Mouse (Mus musculus) c-Kit-positive CD71-positive TER-119-negative erythroid progenitor cells, embryonic 14.5 days (primary cell): Measurements from ENCODE around the gene Rasa4.
A peak's percentile ranks its signal among the peaks of the same experiment; 100 is the strongest.
"Not testable (repeated sequence)": the region's sequence is repeated elsewhere in the genome, so short reads cannot be mapped to it uniquely, and the experiment has no call there.

ENCODE experiments used
- DNase-seq: peaks from one replicate; pipeline ENCODE4 v3.0.0-alpha.2; 2013; ENCODE audit warnings: low read depth

Rasa4 gene

DNA sequence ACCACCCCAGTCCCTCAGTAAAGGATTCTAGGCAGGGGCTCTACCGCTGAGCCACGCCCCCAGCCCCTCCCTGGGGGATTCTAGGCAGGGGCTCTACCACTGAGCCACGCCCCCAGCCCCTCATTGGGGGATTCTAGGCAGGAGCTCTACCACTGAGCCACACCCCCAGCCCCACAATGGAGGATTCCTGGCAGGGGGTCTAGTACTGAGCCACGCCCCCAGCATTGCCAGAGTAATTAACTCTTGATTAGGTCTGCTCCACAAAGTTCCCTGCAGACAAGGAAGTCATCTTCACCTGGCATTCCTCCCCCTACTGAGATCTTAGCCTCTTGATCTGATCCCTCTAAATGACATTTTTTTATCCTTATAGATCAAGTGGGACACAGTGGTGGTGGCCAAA, 29.8 kb downstream of the Rasa4 start:
- not testable (repeated sequence) for DNase-seq

DNA sequence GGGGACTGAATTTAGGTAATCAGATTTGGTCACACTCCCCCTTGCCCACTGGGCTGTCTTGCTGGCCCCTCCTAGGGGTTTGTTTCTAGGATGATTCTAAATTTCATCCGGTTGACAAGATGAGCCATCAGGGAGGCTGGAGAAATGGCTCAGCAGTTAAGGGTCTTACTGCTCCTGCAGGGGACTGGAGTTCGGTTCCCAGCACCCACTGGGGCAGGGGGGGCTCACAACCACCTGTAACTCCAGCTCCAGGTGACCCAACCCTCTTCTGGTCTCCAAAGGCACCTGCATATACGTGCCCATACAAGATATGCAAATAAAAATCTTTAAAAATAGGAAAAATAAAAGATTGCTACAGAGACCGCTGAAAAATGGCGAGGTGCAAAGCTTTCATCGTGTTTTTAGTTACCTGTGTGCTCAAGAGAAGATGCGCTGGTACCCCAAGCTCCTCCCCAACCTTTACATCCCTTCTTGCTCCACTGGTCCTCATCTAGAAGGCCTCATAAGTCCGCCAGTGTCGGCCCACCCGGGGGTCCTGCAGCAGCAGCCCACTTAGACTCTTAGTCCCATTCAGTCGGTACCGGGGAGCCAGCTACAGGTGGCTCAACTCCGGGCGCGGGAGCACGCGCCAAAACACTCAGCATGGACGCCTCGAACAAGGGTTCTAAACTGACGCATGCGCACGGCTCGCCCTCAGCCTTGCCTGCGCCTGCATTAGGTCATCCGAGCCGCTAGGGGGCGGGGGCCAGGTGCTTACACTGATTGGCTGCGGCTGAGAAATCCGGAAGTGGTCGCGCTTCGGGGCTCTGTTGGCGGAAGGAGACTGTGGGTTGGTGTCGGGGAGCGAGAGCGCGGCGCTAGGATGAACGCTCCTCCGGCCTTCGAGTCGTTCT, 32.4 kb downstream of the Rasa4 start, which contains the start of gene Polr2j:
Polr2j (plus strand) TSS at position 741 of the 893 bp plus-strand sequence.
- peak; percentile 96 for DNase-seq

- no peak for DNase-seq
Observed at GRCm38 (mm10) chr5:136116784-136117112, 33.0 kb downstream of the Rasa4 start.

DNA sequence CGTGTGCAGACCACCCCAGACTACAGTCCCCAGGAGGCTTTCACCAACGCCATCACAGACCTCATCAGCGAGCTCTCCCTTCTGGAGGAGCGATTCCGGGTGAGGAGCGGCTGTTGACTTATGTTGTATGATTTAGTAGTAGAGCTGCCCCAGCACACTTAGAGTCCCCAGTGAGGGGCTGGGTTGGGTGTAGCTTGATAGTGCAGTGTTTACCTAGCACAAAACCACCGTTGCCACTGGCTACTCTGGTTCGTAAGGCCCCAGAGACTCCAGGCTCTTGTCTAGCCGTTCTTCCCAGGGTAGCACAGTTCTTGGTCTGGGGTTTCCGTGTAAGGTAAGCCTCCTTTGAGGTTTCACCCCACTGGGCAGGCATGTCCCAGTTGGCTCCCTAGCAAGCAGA, 38.4 kb downstream of the Rasa4 start:
- DNase-seq = no peak

GRCm38 (mm10) chr5:136135571-136136291, 52.0 kb downstream of the Rasa4 start, which contains the start of the genes Lrwd1 and Alkbh4:
Gene Lrwd1 (minus strand): TSS chr5:136136074.
Gene Alkbh4 (plus strand): TSS chr5:136136146.
- DNase-seq = peak; percentile 95

DNA sequence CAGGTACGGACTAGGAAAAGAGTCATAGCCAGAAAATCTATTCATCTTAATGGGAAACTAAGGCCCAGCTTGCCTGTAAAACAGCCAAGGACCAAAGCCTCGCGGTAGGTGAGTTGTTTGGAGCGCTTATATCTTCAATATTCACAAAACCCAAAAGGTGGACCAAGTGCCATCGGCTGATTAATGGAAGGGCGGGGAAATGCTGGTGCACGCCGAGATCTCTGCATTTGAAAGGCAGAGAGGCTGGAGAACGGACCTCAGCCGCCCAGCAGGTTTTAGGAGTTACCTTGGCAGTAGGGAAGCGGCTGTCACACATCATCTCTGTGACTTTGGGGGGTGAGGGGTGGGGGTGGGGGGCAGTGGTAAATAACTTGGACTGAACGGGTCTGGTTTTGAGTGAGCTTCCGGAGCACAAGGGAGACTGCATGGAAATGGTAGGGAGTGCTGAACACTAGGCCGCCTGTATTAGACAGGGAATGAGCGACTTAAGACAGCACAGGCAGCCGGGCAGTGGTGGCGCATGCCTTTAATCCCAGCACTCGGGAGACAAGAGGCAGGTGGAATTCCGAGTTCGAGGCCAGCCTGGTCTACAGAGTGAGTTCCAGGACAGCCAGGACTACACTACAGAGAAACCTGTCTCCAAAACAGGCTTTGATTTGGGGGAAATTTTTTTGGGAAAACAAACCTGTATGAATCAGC, 52.7 kb downstream of the Rasa4 start:
- no peak for DNase-seq

DNA sequence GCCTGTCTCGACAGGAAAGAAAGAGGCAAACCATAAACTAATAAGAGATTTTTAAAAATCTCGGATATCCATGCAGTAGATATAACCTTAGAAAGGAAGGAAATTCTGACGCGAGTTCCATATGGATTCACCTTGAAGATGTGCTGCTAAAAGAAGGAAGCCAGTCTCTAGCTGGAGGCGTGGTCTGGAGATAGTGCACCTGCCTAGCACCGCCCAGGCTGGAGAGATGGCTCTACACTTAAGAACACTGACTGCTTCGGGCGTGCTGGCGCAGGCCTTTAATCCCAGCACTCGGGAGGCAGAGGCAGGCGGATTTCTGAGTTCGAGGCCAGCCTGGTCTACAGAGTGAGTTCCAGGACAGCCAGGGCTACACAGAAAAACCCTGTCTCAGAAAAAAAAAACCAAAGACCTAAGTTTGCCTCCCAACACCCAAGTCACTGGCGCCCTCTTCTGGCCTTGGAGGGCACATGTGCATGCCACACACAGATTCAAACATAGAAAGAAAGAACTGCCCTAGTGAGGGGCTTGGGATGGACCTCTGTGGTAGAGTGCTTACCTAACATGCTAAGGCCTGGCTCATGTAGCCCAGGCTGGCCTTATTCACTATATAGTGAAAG, 54.0 kb downstream of the Rasa4 start:
- DNase-seq = peak; percentile 73

- DNase-seq = no peak
Observed at GRCm38 (mm10) chr5:136139393-136139792, 55.7 kb downstream of the Rasa4 start.

DNA sequence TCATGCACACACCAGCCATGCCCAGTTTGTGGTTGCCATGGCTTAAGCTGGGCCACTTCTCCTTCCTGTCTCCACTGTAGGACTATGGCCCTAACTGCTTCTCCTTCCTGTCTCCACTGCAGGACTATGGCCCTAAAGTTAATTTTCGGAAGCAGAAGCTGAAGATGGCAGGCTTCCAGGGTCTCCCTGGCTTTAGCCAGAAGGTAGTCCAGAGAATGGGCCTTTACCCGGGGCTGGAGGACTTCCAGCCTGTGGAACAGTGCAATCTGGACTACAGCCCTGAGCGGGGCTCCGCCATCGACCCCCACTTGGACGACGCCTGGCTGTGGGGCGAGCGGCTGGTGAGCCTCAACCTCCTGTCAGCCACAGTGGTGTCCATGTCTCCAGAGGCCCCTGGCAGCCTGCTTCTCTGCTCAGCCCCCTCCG, 56.4 kb downstream of the Rasa4 start:
- DNase-seq = no peak

DNA sequence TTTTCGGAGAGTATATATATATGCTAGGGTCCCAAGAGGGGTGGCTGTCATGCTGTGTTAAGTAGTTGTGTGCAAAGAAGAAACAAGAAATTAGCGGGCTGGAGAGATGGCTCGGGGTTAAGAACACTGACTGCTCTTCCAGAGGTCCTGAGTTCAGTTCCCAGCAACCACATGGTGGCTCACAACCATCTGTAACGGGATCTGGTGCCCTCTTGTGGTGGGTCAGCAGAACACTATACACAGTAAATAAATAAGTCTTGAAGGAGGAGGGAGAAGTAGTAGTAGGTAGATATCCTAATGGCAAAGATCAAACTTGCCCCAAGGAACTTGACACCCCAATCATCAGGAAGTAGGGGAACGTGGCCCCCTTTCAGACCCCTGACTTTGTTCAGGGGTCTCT, 59.0 kb downstream of the Rasa4 start:
- no peak for DNase-seq

- DNase-seq = no peak
Observed at GRCm38 (mm10) chr5:136143161-136143755, 59.5 kb downstream of the Rasa4 start.

- DNase-seq = no peak
Observed at GRCm38 (mm10) chr5:136144606-136145430, 61.1 kb downstream of the Rasa4 start.

DNA sequence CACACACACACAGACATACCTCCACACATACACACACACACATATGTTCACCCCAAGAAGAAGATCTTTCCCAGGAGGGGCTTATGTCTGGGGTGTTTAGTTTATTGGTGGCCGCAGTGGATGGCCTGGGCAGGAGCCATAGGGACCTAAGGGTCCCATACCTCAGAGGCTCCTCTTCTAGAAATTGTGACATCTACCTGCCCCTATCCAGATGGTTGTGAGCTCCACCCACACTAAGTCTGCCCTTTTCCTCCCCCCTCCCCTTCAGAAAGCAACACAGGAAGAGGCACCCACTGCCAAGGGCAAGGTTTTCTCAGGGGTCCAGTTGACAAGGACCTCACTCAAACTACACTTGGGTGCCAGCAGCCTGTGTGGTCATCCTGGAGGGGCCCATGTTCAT, 63.2 kb downstream of the Rasa4 start:
- DNase-seq = no peak

DNA sequence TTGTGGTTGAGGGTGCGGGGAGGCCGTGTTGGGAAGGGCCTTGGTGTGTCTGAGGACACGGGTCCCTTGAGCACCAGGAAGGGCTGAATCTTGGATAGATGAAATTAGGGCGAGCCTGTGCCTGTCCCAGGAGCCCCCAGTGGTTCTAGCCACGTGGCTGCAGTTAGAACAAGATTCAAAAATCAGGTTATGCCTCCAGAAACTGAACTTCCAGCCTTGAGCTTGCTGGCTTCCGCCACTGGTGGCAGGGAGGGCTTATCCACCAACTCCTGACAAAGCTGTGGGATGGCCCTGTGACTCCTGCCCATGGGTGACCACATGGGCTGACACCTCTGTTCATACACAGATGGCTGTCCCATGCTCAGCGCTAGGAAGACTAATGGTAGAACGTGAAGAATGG, 64.0 kb downstream of the Rasa4 start:
- no peak for DNase-seq

DNA sequence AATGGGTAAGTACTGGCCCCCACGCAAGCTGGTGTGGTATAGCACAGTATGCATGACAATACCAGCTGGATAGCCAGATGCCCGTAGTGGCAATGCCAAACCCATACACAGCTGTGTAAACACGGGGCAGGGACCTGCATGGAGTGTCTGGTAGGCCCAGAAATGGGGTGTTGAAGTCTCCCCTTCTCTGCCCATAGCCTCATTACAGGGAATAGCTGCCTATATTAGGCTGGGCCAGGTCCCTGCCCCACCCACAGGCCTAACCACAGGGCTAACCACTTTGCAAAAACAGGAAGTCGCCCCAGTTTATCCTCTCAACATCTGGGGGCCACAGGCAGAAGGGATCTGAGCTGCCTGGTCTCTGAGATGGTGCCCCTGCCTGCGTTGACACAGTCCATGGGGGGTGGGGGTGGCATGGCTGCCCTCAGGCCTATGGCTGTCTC, 65.4 kb downstream of the Rasa4 start:
- DNase-seq = not testable (repeated sequence)

DNA sequence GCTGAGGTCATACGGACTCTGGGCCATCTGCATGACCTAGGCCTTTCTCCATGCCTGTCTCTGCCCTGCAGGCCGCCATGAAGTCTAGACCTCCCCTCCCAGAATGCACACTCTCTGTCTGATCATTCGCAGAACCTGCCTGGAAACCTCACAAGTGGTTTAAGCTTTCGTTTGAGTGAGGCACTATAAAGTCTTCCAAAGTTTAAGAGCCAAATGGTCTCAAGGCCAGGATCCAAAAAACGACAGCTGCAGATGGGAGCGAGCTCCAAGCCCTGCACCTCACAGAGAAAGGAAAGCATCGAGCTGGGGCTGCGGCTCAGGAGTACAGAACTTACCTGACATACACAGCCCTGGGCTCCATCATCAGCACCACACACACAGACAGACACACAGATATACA, 68.6 kb downstream of the Rasa4 start:
- DNase-seq = no peak

DNA sequence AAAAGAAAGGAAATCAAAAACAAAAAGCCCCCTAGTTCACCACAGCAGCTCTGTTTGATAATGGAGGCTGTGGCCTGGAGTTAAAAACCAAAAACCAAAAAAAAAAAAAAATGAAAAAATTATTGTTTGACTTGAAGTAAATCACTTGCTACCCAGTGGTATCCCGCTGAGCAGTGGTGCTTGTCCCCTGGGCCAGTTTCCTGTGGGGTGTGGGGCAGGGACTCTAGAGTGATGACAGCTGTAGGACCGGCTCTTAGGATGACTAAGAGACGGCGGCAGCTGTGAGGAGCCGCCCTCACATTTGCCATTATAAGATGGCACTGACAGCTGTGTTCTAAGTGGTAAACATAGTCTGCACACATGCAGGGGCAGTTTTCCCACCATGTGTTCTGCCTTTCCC, 71.7 kb downstream of the Rasa4 start:
- DNase-seq = no peak

DNA sequence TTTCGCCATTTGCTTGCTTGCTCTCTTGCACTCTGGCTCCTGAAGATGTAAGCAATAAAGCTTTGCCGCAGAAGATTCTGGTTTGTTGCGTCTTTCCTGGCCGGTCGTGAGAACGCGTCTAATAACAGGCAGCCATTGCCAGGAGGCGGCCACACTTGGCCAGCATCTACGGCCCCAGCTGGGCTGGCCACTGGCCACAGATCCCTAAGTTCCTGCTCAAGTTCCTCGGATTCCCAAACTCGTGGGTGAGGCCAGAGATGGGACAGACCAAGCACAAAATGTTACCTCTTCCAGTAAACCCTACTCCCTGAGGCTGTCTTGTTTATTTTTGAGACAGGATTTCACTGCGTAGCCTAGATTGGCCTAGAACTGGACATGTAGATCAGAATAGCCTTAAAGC, 76.4 kb downstream of the Rasa4 start:
- DNase-seq = not testable (repeated sequence)
